Mouse (Mus musculus) layer of hippocampus, adult 11-12 months (tissue): ENCODE results near the gene Il17rd.

Experiments
- DNase-seq: peaks from one replicate; pipeline ENCODE4 v3.0.0; 2022; ENCODE audit warnings: low spot score

Gene Il17rd

GRCm38 (mm10) chr14:27145171-27146045, 106.7 kb downstream of the Il17rd start:
- DNase-seq: no peak

DNA sequence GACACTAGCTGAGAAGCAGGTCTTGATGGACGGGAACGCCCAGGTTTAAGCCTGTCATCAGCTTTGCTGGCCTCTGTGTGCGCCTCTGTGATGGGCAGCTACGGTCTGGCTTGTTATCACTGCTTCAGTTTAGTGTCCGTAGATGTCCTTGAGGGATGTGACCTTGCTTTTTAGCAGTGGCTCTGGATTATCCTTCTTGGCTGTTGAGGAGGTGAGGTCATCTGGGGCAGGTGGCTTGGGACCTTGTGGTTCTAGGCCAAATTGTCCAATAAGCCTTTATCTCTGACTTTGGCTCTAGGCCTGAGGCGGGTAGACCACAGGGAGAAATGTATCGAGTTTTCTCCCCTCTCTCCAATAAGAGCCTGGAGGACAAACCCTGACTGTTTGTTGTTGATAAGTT, 109.0 kb downstream of the Il17rd start:
- no peak for DNase-seq

- no peak for DNase-seq
These were observed 110.7 kb downstream of the Il17rd start for GRCm38 (mm10) chr14:27149401-27149800.

DNA sequence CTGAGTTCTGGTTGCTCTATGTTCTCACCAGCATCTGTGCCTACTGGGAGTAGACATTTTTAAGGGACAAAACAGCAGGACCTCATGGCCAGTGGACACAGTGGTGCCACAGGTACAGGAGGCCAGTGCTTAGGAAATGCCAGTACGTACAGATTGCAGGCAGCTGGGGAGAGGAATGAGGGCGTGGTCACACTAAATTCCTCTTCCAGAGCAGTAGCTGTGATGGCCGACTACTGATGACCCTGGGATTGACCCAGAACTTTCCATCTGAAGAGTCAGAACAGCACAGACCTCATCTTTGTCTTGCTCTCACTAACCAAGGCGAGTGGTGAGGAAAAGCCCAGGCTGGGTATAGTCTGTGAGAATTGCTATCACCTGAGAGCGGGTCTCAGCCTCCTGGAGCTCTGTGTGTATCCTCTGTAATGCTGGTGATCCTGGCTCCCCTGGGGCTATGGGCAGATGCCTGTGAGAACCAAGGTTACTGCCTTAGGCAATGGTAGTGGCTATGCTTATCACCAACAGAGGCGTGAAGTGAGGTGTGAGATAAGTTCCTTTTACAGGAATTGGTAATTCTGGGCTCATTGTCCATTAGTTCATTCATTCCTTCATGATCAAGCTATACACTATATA, 111.4 kb downstream of the Il17rd start:
- no peak for DNase-seq

DNA sequence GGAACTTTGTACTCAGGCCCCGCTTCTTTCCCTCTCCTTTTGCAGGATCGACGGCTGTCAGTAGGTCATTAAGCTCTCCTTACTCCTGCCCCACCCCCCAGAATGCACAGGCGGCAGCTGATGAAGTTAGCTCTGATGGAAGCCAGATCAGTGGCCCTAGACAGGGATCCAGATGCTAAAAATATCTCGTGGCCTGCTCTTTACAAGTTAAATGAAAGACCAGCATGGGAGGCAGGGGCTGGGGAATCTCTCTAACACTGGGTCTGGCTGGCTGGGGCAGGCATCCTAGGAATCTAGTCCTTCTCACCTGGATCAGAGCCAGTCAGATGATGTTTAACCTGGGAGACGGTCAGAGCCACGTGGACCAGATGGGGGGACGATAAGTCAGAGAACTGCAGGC, 112.7 kb downstream of the Il17rd start:
- no peak for DNase-seq

DNA sequence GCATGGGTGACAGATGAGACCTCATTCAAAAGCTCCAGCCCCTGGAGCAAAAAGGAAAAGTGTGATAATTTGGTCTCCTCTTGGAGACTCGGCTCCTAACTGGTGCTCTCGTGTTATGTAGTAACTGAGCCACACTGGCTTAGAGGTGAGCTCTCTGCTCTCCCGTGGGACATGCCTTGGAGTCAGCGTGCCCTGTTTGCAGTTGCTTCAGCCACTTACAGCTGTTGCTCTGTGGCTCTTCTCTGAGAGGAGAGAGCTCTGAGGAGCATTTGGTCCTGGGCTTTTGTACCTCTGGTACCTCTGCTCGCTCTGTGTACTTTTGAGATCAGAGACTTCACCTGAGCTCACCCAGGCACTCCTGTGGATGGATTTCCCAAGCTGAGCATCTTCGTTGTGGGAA, 116.3 kb downstream of the Il17rd start:
- DNase-seq: no peak

- DNase-seq: no peak
These were observed 117.3 kb downstream of the Il17rd start for GRCm38 (mm10) chr14:27156032-27156431.
